Mouse (Mus musculus) CD4-positive helper T cell, adult 2 months (primary cell): ENCODE data around the gene Baiap3.

Source experiments
- DNase-seq: peaks from one replicate; pipeline ENCODE4 v3.0.0-alpha.2; 2012; ENCODE audit warnings: low read depth, missing footprints, low spot score

The Baiap3 gene

DNA sequence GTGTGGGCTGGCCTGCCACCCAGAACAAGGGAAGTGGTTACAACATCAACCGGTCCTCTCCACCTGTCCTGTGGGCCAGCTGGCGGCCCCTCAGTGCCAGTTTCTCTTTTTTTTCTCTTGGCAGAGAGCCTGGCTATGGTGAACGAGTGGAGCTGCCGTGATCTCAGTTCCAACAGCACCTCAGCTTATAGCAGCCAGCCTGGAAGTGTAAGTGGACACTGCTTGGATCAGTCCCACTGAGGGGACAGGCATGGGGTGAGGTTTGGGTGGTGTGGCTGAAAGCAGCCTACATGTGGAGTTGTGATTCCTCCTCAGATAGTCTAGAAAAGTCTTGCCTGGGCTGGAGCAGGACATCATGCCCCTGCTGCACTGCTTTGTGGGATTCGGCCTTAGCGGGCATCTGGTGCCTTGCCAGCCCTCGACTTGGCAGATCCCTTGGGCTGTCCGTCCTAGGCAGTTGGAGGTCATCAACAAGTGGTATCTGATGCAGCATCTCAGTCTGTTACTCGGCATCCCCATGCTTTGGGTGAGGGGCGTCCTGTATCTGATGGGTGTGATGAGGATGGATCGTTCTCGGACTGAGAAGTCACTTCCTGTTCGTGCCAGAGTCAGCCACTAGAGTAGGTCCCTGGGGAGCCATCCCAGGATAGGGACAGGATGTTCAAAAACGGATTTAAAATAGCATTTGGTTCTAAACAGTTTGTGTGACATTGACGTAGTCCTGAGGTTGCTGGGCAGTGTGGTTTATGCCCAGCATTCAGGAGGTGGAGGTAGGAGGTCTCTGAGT, 45.3 kb downstream of the Baiap3 start:
- no peak for DNase-seq

DNA sequence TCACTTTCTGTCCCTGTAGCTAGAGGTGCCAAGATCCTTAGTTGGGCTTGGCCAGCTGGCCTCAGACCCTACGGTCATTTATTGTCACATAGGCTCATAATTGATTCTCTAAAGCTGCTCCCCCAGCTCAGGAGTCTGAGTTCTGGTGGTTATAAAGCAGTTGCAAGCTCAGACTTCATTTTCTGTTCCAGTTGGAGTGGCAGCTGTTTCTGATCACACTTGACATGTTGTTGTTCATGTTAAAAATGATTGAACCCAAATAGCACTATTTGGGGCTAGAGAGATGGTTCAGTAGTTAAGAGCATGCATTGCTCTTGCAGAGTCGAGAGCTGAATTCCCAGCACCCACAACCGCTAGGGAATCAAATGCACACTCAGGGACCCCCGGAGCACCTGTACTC, 46.2 kb downstream of the Baiap3 start:
- no peak for DNase-seq

DNA sequence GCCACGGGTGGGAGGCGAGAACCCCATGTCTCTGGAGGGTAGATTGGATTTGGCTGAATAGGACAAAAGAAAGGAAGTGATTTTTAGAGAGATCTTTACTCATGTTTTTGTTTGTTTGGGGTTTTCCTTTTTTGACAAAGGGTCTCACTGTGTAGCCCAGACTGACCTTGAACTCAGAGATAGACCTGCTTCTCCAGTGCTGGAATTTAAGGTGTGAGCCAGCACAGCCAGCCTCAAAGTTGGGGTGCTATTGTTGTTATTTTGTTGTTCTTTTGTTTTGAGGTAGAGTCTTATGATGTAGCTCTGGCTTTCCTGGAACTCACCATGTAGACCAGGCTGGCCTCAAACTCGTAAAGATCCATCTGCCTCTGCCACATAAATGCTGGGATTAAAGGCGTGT, 53.8 kb downstream of the Baiap3 start:
- no peak for DNase-seq
